Mouse (Mus musculus): ENCODE data around the gene Vmn1r183.

DNA sequence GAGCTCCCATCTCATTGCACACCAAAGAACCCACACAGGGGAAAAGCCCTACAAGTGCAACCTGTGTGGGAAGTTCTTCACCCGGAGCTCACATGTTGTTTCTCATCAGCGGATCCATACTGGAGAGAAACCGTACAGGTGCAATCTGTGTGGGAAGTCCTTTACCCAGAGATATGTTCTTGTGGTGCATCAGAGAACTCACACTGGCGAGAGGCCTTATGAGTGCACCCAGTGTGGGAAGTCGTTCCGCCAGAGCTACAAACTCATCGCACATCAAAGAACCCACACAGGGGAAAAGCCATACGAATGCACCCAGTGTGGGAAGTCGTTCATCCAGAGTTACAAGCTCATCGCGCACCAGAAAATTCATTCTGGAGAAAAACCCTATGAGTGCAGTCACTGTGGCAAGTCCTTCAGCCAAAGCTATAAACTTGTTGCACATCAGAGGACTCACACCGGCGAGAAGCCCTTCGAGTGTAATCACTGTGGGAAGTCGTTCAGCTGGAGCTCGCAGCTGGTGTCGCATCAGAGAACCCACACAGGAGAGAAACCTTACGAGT, 52.2 kb downstream of the Vmn1r183 start:
- no peak for TF ChIP-seq CTCF (IDR thresholded peaks at IDR 0.05; ENCODE audit: low read depth)
- no peak for TF ChIP-seq EP300 (IDR thresholded peaks at IDR 0.05; ENCODE audit: low read depth)
